Mouse (Mus musculus): Measurements from ENCODE around the gene Arhgef39.

- no peak for TF ChIP-seq POLR2A (IDR thresholded peaks at IDR 0.05; ENCODE audit: borderline replicate concordance, insufficient read depth, low read length)
- TF ChIP-seq CTCF (IDR thresholded peaks at IDR 0.05; ENCODE audit: borderline replicate concordance, insufficient read depth, low read depth, low read length): no peak
Observed at GRCm38 (mm10) chr4:43483535-43484091, 15.9 kb downstream of the Arhgef39 start, which contains the start of gene Sit1.

Measured in cerebellum, adult 2 months (tissue).